Mouse (Mus musculus) Patski (cell line): Measurements from ENCODE around the gene Nr1i3. TPM values are rescaled to one million over a fixed set of nuclear protein-coding genes. Genes with fewer than 3 reads are reported as not detected.

Experiments
- ATAC-seq: fragments of 100-300 bp; one replicate; pipeline ENCODE4 v1.8.0; 2021
- CTCF ChIA-PET: fragments of 350-600 bp; sonication (Branson Sonifier 250); formaldehyde crosslinking; loops from one replicate; lab custom pipeline; 2022; ENCODE audit warnings: inconsistent platforms; lab: Charles Lee
- POLR2A ChIA-PET: fragments of 350-600 bp; sonication (Branson Sonifier 250); formaldehyde crosslinking; loops from one replicate; lab custom pipeline; 2022; ENCODE audit warnings: antibody characterized with exemption, inconsistent platforms; lab: Charles Lee
- DNase-seq: peaks from one replicate; pipeline ENCODE4 v3.0.0-alpha.2; 2011; ENCODE audit warnings: low read depth, low spot score
- H3K27me3 ChIP-seq: fragments of 371-371 bp; one replicate; pipeline ENCODE4 v1.5.1; 2021
- CTCF ChIP-seq: fragments of 100-300 bp; IDR thresholded peaks from one replicate; pipeline ENCODE4 v1.5.1; 2021
- in situ Hi-C: fragments of 300-500 bp; cut with MboI; formaldehyde crosslinking; loops from 3 replicates; pipeline ENCODE4 v1.11.1; 2018; ENCODE audit warnings: low pct_unique_long_range_greater_than_20kb, mixed read lengths
- polyA plus RNA-seq: library from polyadenylated mRNA; unstranded; gene quantifications from one replicate; pipeline ENCODE4 v1.2.3, GENCODE M21; 2021

Nr1i3 gene
- polyA plus RNA-seq, 1 experiment from 2014 or later: 0.54 TPM

GRCm38 (mm10) chr1:171209409-171209808 is 4.4 kb upstream of the Nr1i3 start:
- ATAC-seq (no peak), DNase-seq (no peak)
- H3K27me3 ChIP-seq: no peaks in the 10 kb centered on the region
- in situ Hi-C loops: no loop called here
- ChIA-PET POLR2A (no interaction called here), CTCF (interaction anchor here (0.6 to 10.6 kb wide), 5 partner anchors 10 to 98 kb away, joined by 3 to 97 read pairs (median 4); partner anchors contain the start of gene Pcp4l1)
- TF ChIP-seq CTCF: no peak

- TF ChIP-seq CTCF: no peak
- POLR2A ChIA-PET: interaction anchor here (0.5 to 1.3 kb wide), 3 partner anchors 10 to 431 kb away, joined by 3 to 4 read pairs (median 3); no protein-coding TSS in a partner anchor
- no peaks in the 10 kb centered on the region for H3K27me3 ChIP-seq
- ATAC-seq (no peak), DNase-seq (no peak)
- CTCF ChIA-PET: interaction anchor here (0.7 to 10.6 kb wide), 5 partner anchors 8 to 64 kb away, joined by 3 to 97 read pairs (median 4); partner anchors contain the start of gene Pcp4l1
- in situ Hi-C loops: no loop called here
These were observed 916 bp upstream of the Nr1i3 start for GRCm38 (mm10) chr1:171212854-171213253.

GRCm38 (mm10) chr1:171216241-171216955 is 2.6 kb downstream of the Nr1i3 start:
- ATAC-seq: no peak
- in situ Hi-C loops: no loop called here
- ChIA-PET POLR2A (no interaction called here), CTCF (no interaction called here)
- no peak for DNase-seq
- TF ChIP-seq CTCF: no peak
- H3K27me3 ChIP-seq: no peaks in the 10 kb centered on the region

GRCm38 (mm10) chr1:171220871-171221270 is 7.1 kb downstream of the Nr1i3 start:
- no peaks in the 10 kb centered on the region for H3K27me3 ChIP-seq
- CTCF ChIA-PET: interaction anchor here (0.7 to 3.1 kb wide), 26 partner anchors 9 to 109 kb away, joined by 3 to 28 read pairs (median 5); partner anchors contain the start of gene Ndufs2
- no peak for TF ChIP-seq CTCF
- in situ Hi-C loops: loop anchor here (5.0 kb wide), 2 partner anchors 59 to 109 kb away; partner anchors contain the start of gene Cfap126
- ATAC-seq: peak; percentile 35
- peak; percentile 48 for DNase-seq
- POLR2A ChIA-PET: interaction anchor here (0.6 to 2.0 kb wide), 7 partner anchors 14 to 102 kb away, joined by 3 to 6 read pairs (median 3); partner anchors contain the start of gene Fcer1g

- no peak for DNase-seq
- no peak for ATAC-seq
- no peak for TF ChIP-seq CTCF
- no peaks in the 10 kb centered on the region for H3K27me3 ChIP-seq
- ChIA-PET POLR2A (interaction anchor here (0.6 to 2.0 kb wide), 6 partner anchors 13 to 60 kb away, joined by 3 to 6 read pairs (median 3); partner anchors contain the start of gene Fcer1g), CTCF (interaction anchor here (0.7 to 3.1 kb wide), 29 partner anchors 10 to 110 kb away, joined by 3 to 28 read pairs (median 5); partner anchors contain the start of gene Ndufs2)
- in situ Hi-C loops: loop anchor here (5.0 kb wide), 2 partner anchors 59 to 109 kb away; partner anchors contain the start of gene Cfap126
These were observed 7.8 kb downstream of the Nr1i3 start for GRCm38 (mm10) chr1:171221281-171222193.

- DNase-seq (peak; percentile 97), ATAC-seq (peak; percentile 99)
- no peaks in the 10 kb centered on the region for H3K27me3 ChIP-seq
- CTCF ChIA-PET: interaction anchor here (0.7 to 3.1 kb wide), 11 partner anchors 12 to 111 kb away, joined by 3 to 28 read pairs (median 4); partner anchors contain the start of gene Fcer1g
- in situ Hi-C loops: loop anchor here (5.0 kb wide), 2 partner anchors 60 to 110 kb away; partner anchors contain the start of gene Cfap126
- no peak for TF ChIP-seq CTCF
- POLR2A ChIA-PET: interaction anchor here (0.6 to 2.0 kb wide), 5 partner anchors 9 to 59 kb away, joined by 3 to 5 read pairs (median 4); partner anchors contain the start of gene Fcer1g
These were observed 8.7 kb downstream of the Nr1i3 start, which contains the start of gene Tomm40l for GRCm38 (mm10) chr1:171222238-171223155. Gene Tomm40l, minus strand, starts transcription at chr1:171222514.

GRCm38 (mm10) chr1:171223168-171223567 is 9.4 kb downstream of the Nr1i3 start:
- CTCF ChIA-PET: interaction anchor here (1.3 to 1.4 kb wide), 2 partner anchors 12 to 65 kb away, joined by 3 to 4 read pairs; partner anchors contain the start of gene Fcer1g
- DNase-seq (no peak), ATAC-seq (no peak)
- no peak for TF ChIP-seq CTCF
- POLR2A ChIA-PET: interaction anchor here (0.6 to 0.8 kb wide), 3 partner anchors 9 to 29 kb away, joined by 3 to 5 read pairs (median 4); no protein-coding TSS in a partner anchor
- no peaks in the 10 kb centered on the region for H3K27me3 ChIP-seq
- in situ Hi-C loops: loop anchor here (5.0 kb wide), 2 partner anchors 61 to 111 kb away; partner anchors contain the start of gene Cfap126

- TF ChIP-seq CTCF: no peak
- no peak for ATAC-seq
These were observed 10.0 kb downstream of the Nr1i3 start for GRCm38 (mm10) chr1:171223796-171224195.

More at GRCm38 (mm10) chr1:171223796-171224195, 10.0 kb downstream of the Nr1i3 start:
- ChIA-PET CTCF (interaction anchor here (1.3 kb wide), 1 partner anchor 11 kb away, joined by 4 read pairs; the partner anchor contains the start of gene Fcer1g), POLR2A (interaction anchor here (0.8 kb wide), 1 partner anchor 8 kb away, joined by 5 read pairs; no protein-coding TSS in a partner anchor)
- in situ Hi-C loops: loop anchor here (5.0 kb wide), 2 partner anchors 61 to 111 kb away; partner anchors contain the start of gene Cfap126
- H3K27me3 ChIP-seq: no peaks in the 10 kb centered on the region
- DNase-seq: no peak
